ENCODE assay signal across 9 mouse cellular contexts in genomic region chr2:29764831-29765230, GRCm38 (mm10). TPM values are rescaled to one million over a fixed set of nuclear protein-coding genes. Genes with fewer than 3 reads are reported as not detected.
DNase-seq lines count a peak whose midpoint lies in the region; ATAC-seq and TF ChIP-seq lines count a peak whose summit lies in the region.
"Had no signal": no experiment of that assay in that cellular context is flagged by ENCODE, and none has a peak within 500 bp of the region (broad histone marks: within the 10 kb centered on the region; RNA-seq: fewer than 3 reads in every experiment).

No protein-coding gene starts in this region.

- no peaks in the 10 kb centered on the region for H3K9me3 ChIP-seq in lung, embryonic 14.5 days (ENCODE audit: low read depth, low read length)

- H3K27me3 ChIP-seq in lung, embryonic 14.5 days (ENCODE audit: insufficient read depth, low read length) = no peaks in the 10 kb centered on the region

- H3K27ac ChIP-seq in lung, embryonic 14.5 days (ENCODE audit: low read depth) = no peak overlapping the region

- no peak overlapping the region for H3K9ac ChIP-seq in lung, embryonic 14.5 days

- no peaks in the 10 kb centered on the region for H3K36me3 ChIP-seq in lung, embryonic 14.5 days (ENCODE audit: insufficient read depth)

- DNase-seq in CD4-positive, CD25-positive, alpha-beta regulatory T cell, adult 2 months (ENCODE audit: low read depth, low spot score) = peak; percentile 77
- peak; percentile 42 for DNase-seq in T-cell, adult 2 months (ENCODE audit: low spot score)
- DNase-seq in cerebellum, postnatal 4 days (ENCODE audit: low spot score in 2 of 2) = peak; percentile 48 to 69
- peak; percentile 44 for DNase-seq in heart, adult 8-10 months (ENCODE audit: low spot score)
- peak; percentile 62 to 85 for DNase-seq in kidney, postnatal 36 days
- peak; percentile 87 for DNase-seq in lung, embryonic 14.5 days
- DNase-seq in ovary, postnatal 10 days (ENCODE audit: low spot score) = peak; percentile 46
- peak; percentile 71 for DNase-seq in urinary bladder, postnatal 14 days (ENCODE audit: low spot score)

- ATAC-seq in lung, embryonic 14.5 days (ENCODE audit: insufficient read depth) = no peak

- 0% methylated on average over 1 of the region's 1 CpGs for WGBS in lung, embryonic 14.5 days

- H3K4me2 ChIP-seq in lung, embryonic 14.5 days = no peak overlapping the region

- TF ChIP-seq CTCF in lung, embryonic 14.5 days (IDR thresholded peaks at IDR 0.05; ENCODE audit: low read depth) = peak; percentile 97

- no peak overlapping the region for H3K4me3 ChIP-seq in lung, embryonic 14.5 days (ENCODE audit: low read depth, low read length)

- H3K4me1 ChIP-seq in lung, embryonic 14.5 days (ENCODE audit: insufficient read depth) = no peaks in the 10 kb centered on the region

RNA-seq across cellular contexts. Expression of gene Gm13547, which starts 5.7 kb away (rescaled TPM):
- total RNA-seq in heart, adult 8-10 months (2022) = not detected
- polyA plus RNA-seq in lung, embryonic 14.5 days (2014; fragmentation: Nextera tagmentation; extraction: Ambion mirVana) = not detected in 2 replicates
- polyA plus RNA-seq: gonadal fat pad, adult 2 months had no signal

RNA-seq across cellular contexts. Expression of gene Gm13420, which starts 13.3 kb away (rescaled TPM):
- not detected for total RNA-seq in heart, adult 8-10 months (2022)
- polyA plus RNA-seq in lung, embryonic 14.5 days (2014; fragmentation: Nextera tagmentation; extraction: Ambion mirVana) = 1.6 and 2.1 TPM in 2 replicates

RNA-seq across cellular contexts. Expression of gene Coq4, which starts 22.5 kb away (rescaled TPM):
- total RNA-seq in heart, adult 8-10 months (2022) = 10 to 100 TPM; 18.7 to 26.4 (median 20.8) TPM
- polyA plus RNA-seq in lung, embryonic 14.5 days (2014; fragmentation: Nextera tagmentation; extraction: Ambion mirVana) = 34.1 and 37.5 TPM in 2 replicates

RNA-seq across cellular contexts. Expression of gene Trub2, which starts 23.5 kb away (rescaled TPM):
- total RNA-seq in heart, adult 8-10 months (2022) = 10 to 100 TPM; 38.6 to 47.6 (median 42.0) TPM
- polyA plus RNA-seq in lung, embryonic 14.5 days (2014; fragmentation: Nextera tagmentation; extraction: Ambion mirVana) = 30.9 and 32.6 TPM in 2 replicates

RNA-seq across cellular contexts. Expression of gene Slc27a4, which starts 37.6 kb away (rescaled TPM):
- total RNA-seq in heart, adult 8-10 months (2022) = 10 to 100 TPM; 13.4 to 18.7 (median 16.4) TPM
- polyA plus RNA-seq in lung, embryonic 14.5 days (2014; fragmentation: Nextera tagmentation; extraction: Ambion mirVana) = 11.7 and 12.0 TPM in 2 replicates
